Mouse (Mus musculus) bone marrow, adult 2 months (tissue): Measurements from ENCODE around the gene Gnptab. TPM values are rescaled to one million over a fixed set of nuclear protein-coding genes. Genes with fewer than 3 reads are reported as not detected.
"Not testable (repeated sequence)": the region's sequence is repeated elsewhere in the genome, so short reads cannot be mapped to it uniquely, and the experiment has no call there.

Source experiments
- H3K27ac ChIP-seq: fragments of 200-500 bp; 2 replicates; pipeline ENCODE4 v1.5.1; 2012; ENCODE audit warnings: low read depth, mild to moderate bottlenecking, control low read depth, inconsistent platforms, low read length; ENCODE audit not compliant: control insufficient read depth, poor library complexity, insufficient read depth
- H3K4me1 ChIP-seq: fragments of 200-500 bp; 2 replicates; pipeline ENCODE4 v1.6.1; 2011; ENCODE audit warnings: low read length; ENCODE audit not compliant: control insufficient read depth, insufficient read depth
- H3K4me3 ChIP-seq: fragments of 200-500 bp; replicated peaks from 2 replicates; pipeline ENCODE3; 2011; ENCODE audit warnings: mild to moderate bottlenecking, low read depth, low read length, control low read depth; ENCODE audit not compliant: control insufficient read depth
- CTCF ChIP-seq: fragments of 200-500 bp; IDR thresholded peaks from 2 replicates; pipeline ENCODE4 v1.5.1; 2011; ENCODE audit warnings: low read length, control low read depth; ENCODE audit not compliant: control insufficient read depth, insufficient read depth
- POLR2A ChIP-seq: fragments of 200-500 bp; IDR thresholded peaks from 2 replicates; pipeline ENCODE4 v1.6.1; 2011; ENCODE audit warnings: low read depth, mild to moderate bottlenecking, control low read depth, low read length, borderline replicate concordance; ENCODE audit not compliant: control insufficient read depth
- WGBS: fragments of 180-500 bp; shearing (Covaris S2); methylation state at CpG from one replicate; pipeline ENCODE4 v1.1.7; 2018; 5-methylcytosine and 5-hydroxymethylcytosine counted together
- polyA plus RNA-seq: library from polyadenylated mRNA; stranded (reverse); fragments of >200 nt; gene quantifications from 2 replicates; pipeline ENCODE4 v1.2.4, GENCODE M21; 2011; ENCODE audit warnings: low replicate concordance; ENCODE audit not compliant: missing spikeins, insufficient read depth, insufficient read length

The Gnptab gene
- polyA plus RNA-seq, 1 experiment, result 12.9 TPM

DNA sequence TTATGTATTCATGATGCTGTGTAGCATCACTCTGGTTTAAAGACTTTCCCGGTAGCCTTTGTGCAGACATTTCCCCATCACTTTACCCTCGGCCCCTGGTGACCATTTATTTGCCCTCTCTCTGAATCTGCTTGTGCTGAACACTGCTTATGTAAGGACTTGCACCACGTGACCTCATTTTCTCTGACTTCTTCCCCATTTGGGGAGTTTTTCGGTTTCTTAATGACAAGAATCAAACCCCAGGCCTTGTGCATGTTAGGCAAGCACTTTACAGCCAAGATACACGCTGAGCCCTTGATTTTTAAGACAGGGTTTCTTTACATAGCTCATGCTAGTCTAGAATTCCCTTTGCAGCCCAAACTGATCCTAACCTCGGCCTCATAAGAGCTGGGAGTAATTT, 62.3 kb downstream of the Gnptab start:
- WGBS, result 35% methylated on average over 6 of the region's 6 CpGs
- TF ChIP-seq CTCF (no peak), POLR2A (no peak)
- Histone ChIP-seq H3K4me3 (no peak overlapping the region), H3K27ac (no peak overlapping the region), H3K4me1 (no peaks in the 10 kb centered on the region)

DNA sequence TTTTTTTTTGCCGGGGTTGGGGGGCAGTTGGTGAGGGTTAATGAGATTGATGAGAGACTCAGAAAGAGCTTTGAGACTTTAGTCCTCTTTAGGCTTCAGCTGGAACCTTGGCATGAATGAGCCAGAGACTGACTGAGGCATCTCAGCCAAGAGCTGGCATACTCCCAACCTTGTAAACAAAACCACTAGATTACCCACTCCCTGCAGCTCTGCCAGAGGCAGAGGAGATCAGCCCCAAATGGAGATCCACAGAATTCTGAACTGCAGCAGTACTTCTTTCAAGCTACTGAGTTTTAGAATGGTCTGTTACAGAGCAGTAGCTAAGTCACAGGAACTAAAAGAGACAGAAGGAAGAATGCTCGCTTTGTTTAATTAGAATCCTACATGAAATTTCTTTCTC, 72.3 kb downstream of the Gnptab start:
- no peak for TF ChIP-seq CTCF
- no peak for TF ChIP-seq POLR2A
- no peak overlapping the region for H3K4me3 ChIP-seq
- 63% methylated on average over 2 of the region's 2 CpGs for WGBS

DNA sequence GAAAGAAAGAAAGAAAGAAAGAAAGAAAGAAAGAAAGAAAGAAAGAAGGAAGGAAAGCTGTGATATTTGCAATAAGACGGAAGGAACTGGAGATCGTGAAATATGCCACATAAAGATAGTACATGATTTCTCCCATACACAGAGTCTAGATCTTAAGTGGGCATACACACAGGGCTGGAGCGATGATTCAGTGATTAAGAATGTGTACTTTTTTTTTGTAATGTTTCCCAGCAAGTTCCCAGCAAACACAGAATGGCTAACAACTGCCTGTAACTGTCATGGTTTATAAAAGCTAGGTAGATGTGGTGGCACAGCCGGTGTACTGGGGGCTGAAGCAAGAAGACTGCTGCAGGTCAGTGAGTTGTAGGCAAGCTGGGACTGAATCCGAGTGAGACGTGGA, 73.1 kb downstream of the Gnptab start:
- no peak overlapping the region for H3K4me3 ChIP-seq
- WGBS, result 80% methylated on average over 6 of the region's 6 CpGs
- no peak for TF ChIP-seq POLR2A
- TF ChIP-seq CTCF, result no peak

More for the DNA sequence above, 72.3 kb downstream of the Gnptab start:
- Histone ChIP-seq H3K27ac (no peak overlapping the region), H3K4me1 (no peaks in the 10 kb centered on the region)

DNA sequence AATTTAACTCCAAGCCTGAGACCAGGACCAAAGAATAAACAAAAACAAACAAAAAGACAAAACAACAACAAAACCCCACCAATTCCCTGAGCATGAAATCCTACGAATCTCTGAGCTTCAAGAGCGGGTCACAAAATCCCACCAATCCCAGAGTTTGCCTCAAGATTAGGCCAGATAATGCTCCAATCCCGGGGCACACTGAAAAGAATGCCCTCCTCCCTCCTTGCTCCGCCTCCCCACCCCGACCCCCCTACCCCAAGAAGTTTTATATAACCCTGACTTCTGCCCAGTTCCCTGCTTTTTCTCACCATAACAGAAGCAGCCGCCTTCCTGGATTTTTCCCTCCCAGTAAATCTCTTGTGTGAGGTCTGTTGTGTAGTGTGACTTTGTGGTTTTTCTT, 78.9 kb downstream of the Gnptab start:
- Histone ChIP-seq H3K4me3 (no peak overlapping the region), H3K27ac (no peak overlapping the region), H3K4me1 (no peaks in the 10 kb centered on the region)
- TF ChIP-seq POLR2A (no peak), CTCF (no peak)
- WGBS, result 52% methylated on average over 6 of the region's 6 CpGs

More for the DNA sequence above, 73.1 kb downstream of the Gnptab start:
- Histone ChIP-seq H3K27ac (no peak overlapping the region), H3K4me1 (no peaks in the 10 kb centered on the region)

DNA sequence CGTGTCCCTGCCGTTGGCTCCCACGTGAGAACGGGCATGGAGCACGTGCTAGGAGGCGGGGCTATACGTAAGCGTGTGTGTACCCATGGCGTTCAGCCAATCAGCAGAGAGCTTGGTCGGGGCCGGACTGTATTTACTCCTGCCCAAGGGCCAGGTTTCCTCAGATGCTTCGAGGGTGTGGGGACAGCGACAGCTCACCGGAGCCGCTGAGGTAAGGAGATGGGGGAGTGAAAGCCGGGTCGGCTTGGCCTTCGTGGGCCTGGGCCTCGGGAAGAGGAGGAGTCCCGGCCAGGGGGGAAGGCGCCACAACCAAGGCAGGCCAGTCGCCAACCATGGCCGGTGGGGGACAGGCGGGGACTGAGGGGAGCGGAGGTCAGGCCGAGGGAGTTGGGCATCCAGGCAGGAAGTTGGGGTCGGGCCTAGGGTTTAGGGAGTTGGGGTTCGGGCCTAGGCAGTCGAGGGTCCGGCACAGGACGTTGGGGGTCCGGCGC, 80.6 kb downstream of the Gnptab start, which contains the start of gene Sycp3:
Gene Sycp3, plus strand, starts transcription at position 68 of the 491 bp plus-strand sequence.
- no peak within 1 kb of the TSS for H3K4me3 ChIP-seq
- H3K4me1 ChIP-seq, result no peaks in the 10 kb centered on the region
- TF ChIP-seq CTCF (no peak), POLR2A (no peak)
- H3K27ac ChIP-seq, result no peak within 1 kb of the TSS
- WGBS, result 89% methylated on average over 33 of the region's 33 CpGs

DNA sequence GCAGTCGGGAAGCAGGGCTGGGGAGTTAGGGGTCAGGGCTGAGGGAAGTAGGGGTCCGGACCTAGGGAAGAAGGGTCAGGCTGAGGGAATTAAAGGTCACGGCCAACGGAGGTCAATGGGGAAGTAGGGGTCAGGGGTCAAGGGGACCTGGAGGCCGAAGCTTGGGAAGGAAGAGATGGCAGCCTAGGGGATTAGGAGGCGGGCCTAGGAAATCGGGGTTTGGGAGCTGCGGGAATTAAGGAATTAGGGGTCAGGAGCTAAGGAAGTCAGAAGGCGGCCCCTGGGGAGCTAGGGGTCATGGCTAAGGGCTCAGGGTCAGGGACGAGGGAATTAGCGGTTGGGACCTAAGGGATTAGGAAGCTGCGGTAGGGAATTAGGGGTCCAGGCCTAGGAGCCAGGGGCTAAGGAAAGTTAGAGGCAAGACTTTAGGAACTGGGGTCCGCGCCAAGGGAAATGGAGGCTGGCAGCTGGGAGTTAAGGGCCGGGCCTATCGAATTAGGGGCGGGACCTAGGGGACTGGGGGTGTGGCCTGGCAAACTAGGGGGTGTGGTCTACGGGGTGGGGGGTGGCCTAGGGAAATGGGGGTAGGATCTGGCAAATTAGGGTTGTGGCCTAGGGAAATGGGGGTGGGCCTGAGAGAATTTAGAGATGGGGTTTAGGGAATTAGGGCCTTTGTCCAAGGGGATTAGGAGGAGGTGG, 81.3 kb downstream of the Gnptab start:
- no peak overlapping the region for H3K4me3 ChIP-seq
- H3K4me1 ChIP-seq, result no peaks in the 10 kb centered on the region
- no peak overlapping the region for H3K27ac ChIP-seq
- WGBS, result 87% methylated on average over 18 of the region's 18 CpGs
- no peak for TF ChIP-seq POLR2A
- TF ChIP-seq CTCF, result no peak

DNA sequence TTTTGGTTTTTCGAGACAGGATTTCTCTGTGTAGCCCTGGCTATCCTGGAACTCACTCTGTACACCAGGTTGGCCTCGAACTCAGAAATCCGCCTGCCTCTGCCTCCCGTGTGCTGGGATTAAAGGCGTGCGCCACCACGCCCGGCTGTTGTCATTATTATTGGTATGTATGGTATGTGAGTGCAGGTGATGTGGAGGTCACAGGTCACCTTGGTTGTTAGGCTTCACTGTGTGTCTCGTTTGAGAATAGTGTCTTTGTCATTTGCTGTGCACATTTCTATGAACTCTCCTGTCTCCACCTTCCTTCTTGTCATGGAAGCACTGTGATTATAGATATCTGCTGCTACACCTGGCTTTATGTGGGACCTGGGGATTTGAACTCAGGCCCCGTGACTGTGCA, 103.9 kb downstream of the Gnptab start:
- H3K4me1 ChIP-seq, H3K27ac ChIP-seq, H3K4me3 ChIP-seq: not testable (repeated sequence)
- WGBS, result 81% methylated on average over 10 of the region's 10 CpGs

DNA sequence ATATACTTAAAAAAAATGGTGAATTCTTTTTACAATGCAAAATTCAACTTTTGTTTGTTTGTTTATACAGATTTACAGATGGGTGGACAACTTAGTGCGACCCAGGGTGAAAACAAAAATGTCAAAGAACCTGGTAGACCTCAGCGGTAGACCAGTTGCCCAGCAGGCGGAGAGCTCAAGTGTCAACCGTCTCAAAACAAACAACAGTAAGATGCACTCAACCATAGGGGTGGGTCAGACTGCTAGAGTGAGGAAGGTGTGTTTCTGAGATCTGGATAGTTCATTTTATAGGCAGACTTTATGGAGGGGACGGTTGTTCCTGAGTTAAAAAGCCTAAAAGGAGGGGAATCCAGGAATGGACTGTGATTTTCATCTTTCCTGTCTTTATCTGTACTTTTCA, 109.7 kb downstream of the Gnptab start:
- Histone ChIP-seq H3K27ac (no peak overlapping the region), H3K4me3 (no peak overlapping the region), H3K4me1 (no peaks in the 10 kb centered on the region)
- TF ChIP-seq CTCF, result no peak
- TF ChIP-seq POLR2A, result no peak
- 88% methylated on average over 5 of the region's 5 CpGs for WGBS

DNA sequence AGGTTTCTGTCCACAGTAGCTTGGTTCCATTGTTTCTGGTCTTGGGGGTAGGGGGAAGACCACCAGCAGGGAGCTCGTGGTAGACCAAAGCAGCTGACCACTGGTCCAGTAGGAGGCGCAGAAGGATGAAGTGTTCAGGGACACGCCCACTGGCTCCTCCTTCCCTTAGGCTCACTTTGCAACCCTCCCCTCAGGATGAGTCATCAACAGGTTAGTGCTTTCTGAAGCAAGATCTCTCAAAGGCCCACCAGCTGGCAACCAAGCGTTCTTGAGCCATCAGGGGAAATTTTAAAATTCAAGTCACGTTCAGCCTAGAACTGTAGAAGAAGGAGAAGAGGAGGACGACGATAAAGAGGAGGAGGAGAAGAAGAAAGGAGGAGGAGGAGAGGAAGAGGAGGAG, 112.7 kb downstream of the Gnptab start:
- H3K4me3 ChIP-seq, result no peak overlapping the region
- H3K4me1 ChIP-seq, result no peaks in the 10 kb centered on the region
- 46% methylated on average over 7 of the region's 7 CpGs for WGBS
- no peak for TF ChIP-seq POLR2A
- TF ChIP-seq CTCF, result no peak
- no peak overlapping the region for H3K27ac ChIP-seq
